Mouse (Mus musculus) gastrocnemius, postnatal 36 days (tissue): ENCODE results near the gene Sytl3. TPM values are rescaled to one million over a fixed set of nuclear protein-coding genes. Genes with fewer than 3 reads are reported as not detected.
"Not testable (repeated sequence)": the region's sequence is repeated elsewhere in the genome, so short reads cannot be mapped to it uniquely, and the experiment has no call there.

Source experiments
- DNase-seq, 2 experiments: peaks; one replicate each; pipeline ENCODE4 v3.0.0; 2022
- intact Hi-C: fragments of 180-260 bp; cut with DNase I; formaldehyde crosslinking; loops from one replicate; pipeline ENCODE4 v1.15.1; 2025
- total RNA-seq, 2 experiments: library from RNA; stranded (reverse); gene quantifications; 2 replicates each; pipeline ENCODE4 v1.2.3; 2021

The Sytl3 gene
- total RNA-seq, 2 experiments from 2014 or later, result 0.69 to 1.6 TPM

DNA sequence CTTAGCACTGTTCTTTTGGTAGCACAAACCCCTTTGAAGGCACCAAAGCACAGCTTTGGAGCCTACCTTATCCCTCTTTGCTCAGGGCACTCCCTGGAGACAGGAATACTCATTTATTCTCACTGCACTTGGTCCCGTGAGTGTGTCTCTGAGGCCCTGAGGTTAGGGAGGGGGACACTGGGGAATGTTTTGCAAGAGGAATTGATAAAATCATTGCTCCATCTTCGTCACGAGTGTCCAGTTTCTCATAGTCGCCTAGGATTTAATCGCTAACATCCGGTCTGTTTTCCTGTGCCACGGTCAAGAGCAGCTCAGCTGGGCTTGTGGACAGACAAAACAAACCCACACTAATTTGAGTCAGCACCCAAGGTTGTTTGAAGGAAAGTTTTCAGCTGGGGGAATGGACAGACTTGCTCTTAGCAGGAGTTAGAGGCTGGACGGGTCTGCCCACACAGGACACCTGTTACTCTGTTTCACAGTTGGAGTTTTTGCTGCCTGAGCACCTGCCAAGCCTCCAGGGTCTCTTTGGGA lies 26.5 kb downstream of the Sytl3 start:
- DNase-seq, intact Hi-C loops: not testable (repeated sequence)

DNA sequence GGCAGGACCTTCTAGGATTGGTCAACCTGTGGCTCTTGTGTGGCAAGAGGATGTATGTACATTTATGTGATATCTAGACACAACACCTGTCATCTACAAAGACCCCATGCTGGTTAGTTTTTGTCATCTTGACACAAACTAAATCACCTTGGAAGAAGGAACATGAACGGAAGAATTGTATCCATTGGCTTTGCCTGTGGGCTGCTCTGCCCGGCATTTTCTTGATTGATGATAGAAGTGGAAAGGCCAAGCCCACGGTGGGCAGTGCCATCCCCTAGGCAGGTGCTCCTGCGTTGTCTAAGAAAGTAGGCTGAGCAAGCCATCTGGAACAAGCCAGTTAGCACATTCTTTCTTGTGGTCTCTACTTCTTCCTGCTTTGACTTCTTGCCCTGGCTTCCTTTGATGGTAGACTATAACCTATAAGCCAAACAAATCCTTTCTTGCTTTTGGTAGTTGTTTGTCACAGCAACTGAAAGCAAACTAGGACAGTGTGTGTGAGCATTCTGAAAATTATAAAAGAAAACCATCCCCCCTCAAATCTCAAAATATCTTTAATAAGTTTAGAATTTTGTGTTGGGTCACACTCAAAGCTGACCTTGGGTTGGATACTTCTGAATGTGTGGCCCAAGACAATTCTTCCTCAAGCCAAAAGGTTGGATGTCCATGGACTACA lies 27.5 kb downstream of the Sytl3 start:
- DNase-seq, intact Hi-C loops: not testable (repeated sequence)

DNA sequence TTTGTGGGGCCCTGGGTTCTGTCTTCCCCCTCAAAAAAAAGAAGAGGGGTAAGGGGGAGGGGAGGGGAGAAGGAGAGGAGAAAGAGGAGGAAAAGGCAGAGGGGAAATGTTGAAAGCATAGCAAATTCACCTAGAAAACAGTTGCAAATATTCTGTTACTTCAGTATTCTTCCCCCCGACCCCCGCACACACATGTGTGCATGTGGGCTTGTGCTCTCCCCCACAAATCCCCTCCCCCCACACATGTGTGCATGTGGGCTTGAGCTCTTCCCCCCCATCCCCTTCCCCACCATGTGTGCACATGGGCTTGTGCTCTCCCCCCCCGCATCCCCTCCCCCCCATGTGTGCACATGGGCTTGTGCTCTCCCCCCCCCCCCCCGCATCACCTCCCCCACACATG lies 30.5 kb downstream of the Sytl3 start:
- intact Hi-C loops, DNase-seq: not testable (repeated sequence)

DNA sequence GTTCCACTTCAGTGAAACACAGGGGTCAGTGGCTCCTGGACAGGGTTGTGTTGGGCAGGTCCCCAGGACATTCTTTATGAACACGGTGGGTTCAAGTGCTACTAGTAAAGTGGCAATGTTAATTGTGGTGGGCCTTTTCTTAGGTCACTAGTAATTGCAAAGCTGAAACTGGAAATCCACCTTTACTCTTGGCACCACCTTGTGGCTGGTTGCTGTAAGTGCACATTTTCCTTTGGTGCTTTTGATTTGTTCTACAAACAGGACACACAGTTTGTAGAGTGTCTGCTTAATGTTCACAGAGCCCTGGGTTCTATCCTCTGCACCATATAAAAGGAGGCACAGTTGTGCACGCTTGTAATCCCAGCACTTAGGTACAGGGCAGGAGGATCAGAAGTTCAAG lies 32.7 kb downstream of the Sytl3 start:
- intact Hi-C loops, result not testable (repeated sequence)
- DNase-seq, result peak; percentile 76 to 80

DNA sequence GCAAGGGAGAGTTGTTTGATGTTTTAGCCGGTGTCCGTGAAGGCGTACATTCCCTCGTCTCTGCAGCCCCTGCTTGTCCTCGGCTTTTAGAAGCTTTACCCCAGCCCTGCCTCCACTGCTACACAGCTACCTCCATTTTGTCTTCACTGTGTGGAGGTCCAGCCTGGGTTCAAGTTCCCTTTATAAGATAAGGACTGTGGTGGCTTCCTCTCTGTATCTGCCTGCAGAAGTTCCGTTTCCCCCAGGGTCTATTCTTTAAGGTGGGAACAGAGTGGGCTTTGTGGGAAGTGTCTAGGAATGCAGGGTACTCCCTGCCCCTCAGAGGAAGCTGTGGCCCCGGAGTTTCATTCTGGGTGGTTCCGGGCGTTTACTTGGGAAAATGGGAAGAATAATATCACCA lies 36.8 kb downstream of the Sytl3 start:
- DNase-seq, intact Hi-C loops: not testable (repeated sequence)

DNA sequence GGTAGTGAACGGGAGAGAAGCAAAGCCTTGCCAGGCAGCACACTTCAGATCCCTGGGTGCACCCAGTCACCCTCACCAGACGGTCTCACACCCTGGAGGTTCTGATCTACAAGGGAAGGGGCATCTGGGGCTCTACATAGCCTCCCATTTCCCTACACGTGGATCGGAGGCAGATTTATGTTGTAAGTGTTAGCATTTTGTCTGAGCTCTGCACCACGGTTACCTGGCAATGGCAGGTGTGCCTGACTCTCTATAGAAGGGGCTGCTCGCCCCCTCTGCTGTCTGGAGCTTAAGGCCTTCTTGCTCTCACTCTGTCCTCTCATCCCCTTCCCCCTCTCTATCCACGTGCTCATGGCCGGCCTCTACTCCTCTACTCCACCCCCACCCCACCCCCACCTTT lies 37.6 kb downstream of the Sytl3 start:
- intact Hi-C loops, DNase-seq: not testable (repeated sequence)

DNA sequence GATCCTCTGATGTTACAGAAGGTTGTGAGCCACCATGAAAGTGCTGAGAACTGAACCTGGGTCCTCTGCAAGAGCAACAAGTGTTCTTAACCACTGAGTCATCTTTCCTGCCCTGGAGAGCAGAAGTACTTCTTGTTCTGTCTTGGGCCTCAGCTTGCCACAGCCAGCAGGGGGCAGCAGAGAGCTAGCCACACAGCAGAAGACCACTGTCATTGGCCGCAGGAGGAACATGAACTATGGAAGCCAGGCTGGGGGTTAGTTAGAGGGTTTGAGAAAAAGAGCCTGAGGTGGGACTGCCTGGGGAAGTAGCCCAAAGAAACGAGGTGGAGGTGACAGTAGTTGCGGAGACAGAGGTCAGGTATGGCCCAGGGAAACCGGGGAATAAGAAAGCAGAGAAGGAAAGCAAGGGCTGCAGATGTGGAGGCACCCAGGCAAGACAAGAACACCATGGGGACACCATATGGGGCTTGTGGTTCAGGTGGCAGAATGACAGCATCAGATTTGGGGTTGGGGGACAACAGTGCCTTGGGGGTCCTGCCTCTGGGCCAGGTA lies 38.4 kb downstream of the Sytl3 start:
- intact Hi-C loops, result not testable (repeated sequence)
- DNase-seq, result peak; percentile 33 to 58

DNA sequence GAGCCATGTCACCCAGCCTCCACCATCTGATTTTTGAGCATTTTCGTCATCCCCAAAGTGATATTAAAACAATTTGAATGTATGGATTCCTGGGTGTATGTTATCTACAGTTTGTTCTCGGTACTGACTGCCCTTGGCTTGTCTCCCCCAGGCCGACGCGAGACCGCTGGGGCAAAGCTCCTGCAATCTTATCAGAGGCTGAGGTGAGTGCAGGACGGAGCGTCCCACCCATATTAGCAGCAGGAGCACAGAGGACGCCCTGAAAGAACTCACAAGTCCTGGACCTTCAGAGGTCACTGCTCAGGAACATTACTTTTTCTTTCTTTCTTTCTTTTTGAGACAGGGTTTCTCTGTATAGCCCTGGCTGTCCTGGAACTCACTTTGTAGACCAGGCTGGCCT lies 40.6 kb downstream of the Sytl3 start:
- DNase-seq, intact Hi-C loops: not testable (repeated sequence)

DNA sequence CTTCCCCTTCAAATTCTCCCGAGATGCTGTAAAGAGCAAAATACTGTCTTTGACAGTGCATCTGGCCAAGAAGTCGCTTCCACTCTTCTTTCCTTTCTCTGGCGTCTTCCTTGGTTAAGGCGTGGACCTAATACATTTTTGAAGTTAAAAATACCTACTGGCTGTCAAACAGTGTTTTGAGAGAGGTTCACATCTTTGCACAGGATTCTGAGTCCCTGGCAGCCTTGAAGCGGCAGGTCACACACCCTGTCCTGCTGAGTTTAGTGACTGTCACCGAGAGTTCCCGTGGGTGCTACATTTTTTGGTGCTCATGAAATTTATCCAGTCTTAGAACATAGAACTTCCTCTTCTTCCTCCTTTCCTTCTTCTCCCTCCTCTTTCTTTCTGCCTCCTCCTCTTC lies 41.2 kb downstream of the Sytl3 start:
- DNase-seq, intact Hi-C loops: not testable (repeated sequence)

DNA sequence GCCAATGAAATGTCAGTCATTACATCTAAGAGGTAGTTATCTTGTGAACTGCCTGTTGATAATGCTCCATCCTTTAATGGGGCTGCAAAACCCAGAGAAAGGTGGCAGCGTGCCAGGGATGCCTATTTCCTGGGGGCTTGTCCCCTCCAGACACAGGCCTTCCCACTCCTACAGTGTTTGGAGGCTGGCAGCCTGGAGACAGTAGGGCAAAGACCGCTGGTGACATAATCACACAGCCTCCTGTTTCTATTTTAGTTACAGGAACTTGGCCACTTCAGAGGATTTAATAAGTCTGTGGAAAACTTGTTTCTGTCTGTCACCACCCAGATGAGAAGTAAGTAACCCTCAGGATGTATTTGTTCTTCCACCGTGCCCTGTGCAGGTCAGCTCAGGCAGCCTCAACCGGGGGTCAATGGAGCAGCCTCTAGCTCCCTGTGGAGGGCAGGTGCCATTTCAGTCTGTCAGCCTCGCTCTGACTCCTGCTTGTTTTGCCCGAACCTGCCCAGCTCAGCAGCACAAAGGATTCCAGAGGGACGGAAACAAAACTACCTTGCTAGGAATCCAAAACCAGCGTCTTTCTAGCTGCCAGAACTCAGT lies 43.8 kb downstream of the Sytl3 start:
- intact Hi-C loops, DNase-seq: not testable (repeated sequence)

DNA sequence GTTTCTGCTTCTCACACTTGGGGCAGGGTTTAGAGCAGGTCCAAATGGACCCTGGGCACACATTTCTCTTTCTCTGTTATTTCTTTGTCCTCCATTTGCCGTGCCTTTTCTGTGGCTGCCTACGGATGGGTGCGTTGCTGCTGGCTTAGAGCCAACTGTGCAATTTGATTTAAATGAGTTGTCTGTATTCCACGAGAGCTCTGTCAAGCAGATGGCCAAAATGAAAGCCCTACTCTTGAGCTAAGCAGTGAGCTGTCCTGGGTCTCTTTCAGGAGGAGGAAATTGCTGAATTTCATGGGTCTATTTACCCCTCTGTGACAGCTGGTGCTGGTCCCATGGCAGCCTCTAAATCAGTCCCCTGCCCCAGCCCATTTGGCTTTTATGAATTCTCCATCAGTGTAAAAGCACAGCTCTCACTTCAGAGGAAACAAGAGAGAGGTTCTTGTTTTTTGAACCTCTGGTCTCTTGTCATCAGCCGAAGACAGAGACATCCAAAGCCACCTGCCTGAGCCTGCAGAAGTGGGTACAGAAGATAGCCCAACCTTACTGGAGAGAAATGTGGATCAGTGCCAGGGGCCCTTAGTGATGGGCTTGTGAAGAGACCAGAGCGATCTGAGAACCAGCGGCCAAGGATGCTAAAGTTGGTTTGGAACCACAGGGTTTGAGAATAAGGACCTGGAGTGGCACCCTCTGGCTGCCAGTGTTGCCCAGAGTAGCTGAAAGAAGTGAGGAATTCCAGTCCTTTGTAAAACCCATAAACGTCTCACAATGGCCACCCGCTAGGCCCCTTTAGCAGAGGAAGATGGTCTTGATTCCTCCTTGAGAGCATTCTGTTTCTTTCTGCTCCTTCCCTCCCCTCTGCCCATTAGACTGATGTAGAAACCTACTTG lies 44.7 kb downstream of the Sytl3 start:
- intact Hi-C loops, DNase-seq: not testable (repeated sequence)

DNA sequence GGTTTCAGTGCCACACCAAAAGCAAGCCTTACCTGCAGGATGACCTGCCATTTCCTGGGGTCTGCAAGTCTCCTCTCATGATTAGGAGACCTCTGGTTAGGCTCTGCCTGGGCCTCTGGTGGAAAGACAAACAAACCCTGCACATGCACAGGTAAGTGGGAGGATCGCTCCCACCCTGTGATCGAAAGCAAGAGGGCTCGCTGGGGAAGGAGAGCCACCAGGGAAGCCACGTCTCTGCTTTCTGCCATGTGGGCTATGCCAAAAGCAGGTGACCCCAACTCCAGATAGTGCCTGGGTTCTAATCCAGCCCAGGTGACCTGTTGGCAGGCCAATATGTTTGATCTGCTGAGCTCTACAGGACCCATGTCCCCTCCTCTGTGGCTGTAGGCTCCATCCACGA lies 47.6 kb downstream of the Sytl3 start:
- intact Hi-C loops, result not testable (repeated sequence)

DNA sequence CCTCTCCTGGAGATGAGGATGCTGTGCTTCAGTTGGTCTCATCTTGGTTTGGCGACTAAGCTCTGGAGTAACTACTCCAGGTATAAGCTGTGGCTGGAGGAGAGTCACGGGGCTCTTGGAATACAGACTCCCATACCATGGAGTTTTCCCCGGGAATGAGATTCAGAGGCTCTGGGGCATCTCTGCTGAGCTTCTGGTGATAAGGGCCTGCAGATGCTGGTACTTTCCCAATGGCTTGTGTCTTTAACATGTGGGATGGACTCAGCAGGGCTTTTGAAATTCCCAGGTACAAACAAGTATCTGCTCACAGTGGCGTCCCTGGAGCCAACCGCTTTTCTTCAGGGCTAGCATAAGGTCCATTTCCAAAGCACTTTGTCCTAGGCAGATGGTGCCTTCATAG lies 48.5 kb downstream of the Sytl3 start:
- DNase-seq, intact Hi-C loops: not testable (repeated sequence)

More for the DNA sequence above, 47.6 kb downstream of the Sytl3 start:
- DNase-seq, result not testable (repeated sequence)

DNA sequence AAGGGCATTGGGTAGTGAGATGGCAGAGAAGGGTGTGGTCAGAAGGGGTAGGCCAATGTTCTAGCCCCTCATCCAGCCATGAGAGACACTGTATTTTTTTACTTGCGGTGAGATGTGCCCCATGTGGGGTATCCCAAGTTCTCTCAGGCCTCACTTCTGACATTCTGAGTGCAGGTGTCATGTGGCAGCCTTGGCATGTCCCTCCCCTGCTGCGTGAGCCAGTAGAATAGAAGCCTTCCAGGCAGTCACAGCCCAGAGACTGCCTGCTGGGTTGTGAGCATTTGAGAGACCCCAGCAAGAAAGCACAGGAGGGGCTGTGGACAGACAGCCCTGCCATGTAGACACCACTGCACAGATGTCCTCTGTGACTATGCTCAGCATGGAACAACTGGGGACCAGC lies 49.3 kb downstream of the Sytl3 start:
- intact Hi-C loops, DNase-seq: not testable (repeated sequence)

DNA sequence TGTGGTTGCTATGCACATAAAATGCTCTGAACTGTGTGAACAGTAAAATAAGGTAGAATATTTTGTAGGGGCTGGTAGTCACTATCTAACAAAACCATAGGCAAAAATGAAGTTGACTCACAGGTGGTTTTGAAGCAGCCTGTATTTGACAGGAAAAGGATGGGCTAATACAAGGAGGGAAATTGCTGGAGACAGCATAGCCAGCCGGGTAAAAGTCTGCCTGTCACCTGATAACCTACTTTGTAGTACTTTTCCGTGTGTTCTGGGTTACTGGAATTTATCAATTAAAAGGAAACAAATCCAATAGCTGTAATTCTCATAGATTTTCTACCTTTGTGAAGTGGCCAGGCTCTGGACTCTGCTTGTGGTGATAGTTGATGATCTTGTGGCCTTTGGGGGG lies 54.6 kb downstream of the Sytl3 start:
- intact Hi-C loops, DNase-seq: not testable (repeated sequence)

DNA sequence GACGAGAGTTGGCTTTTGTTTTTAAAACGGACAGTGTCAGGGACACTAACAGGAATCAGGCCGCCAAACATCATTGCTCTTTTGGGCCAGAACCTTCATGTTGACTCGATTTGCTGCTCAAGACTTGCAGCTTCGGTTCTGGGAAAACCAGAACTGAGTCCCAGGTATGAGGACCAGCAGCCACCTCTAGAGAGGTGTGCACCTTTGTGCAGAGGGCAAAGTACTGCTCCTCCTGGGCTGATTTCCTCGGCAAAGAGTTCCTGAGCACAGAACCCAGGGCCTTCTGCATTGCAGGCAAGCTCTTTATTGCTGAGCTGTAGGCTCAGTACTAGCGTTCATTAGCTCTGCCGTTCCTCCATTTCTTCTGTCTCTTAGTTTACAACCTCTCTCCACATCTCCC lies 55.1 kb downstream of the Sytl3 start:
- DNase-seq, intact Hi-C loops: not testable (repeated sequence)

DNA sequence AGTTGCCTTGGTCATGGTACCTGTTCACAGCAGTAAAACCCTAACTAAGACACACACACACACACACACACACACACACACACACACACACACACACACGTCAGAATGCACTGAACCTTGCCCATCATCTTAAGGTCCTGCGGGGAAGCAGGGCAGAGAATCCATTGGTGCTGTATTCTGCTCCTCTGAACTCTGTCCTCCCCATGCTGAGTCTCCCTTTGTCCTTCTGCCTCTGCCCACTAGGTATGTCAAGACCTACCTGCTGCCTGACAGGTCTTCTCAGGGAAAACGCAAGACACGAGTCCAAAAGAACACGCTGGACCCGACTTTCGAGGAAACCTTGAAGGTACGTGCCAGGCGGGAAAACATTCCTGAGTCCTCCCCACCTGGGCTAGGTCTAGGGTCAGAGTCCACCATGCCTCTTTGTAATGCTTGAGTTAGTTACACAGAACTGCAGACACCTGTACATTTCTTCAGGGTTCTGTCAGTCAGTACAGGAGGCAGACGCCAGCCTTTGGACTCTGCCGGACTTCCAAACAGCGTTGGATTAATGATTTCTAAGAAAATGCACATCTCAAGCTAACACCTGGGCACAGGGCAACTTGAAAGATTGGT lies 69.2 kb downstream of the Sytl3 start:
- intact Hi-C loops, result no loop called here
- DNase-seq, result no peak

DNA sequence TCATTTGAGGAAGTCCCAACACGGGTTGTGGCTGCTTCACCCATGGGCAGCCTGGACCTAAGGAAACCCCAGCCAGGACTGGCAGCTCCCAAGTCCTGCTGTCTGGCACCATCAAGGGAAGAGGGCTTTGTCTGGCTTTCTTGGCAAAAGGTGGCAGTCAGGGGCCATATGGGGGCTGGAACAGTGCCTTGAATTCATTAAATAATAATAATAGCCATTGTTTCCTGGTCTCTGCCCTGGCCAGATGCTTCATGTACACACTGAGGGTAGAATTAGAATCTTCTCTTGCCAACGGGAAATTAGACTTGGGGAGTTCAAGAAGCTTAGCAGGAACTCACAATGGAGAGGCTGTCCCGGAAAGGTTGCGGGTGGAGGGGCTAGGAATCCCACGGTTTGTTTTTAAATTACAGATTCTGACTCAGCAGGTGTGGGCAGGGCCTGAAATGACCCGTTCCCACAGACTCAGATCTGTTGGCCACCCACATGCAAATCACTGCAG lies 70.4 kb downstream of the Sytl3 start:
- DNase-seq, result no peak
- intact Hi-C loops, result no loop called here

DNA sequence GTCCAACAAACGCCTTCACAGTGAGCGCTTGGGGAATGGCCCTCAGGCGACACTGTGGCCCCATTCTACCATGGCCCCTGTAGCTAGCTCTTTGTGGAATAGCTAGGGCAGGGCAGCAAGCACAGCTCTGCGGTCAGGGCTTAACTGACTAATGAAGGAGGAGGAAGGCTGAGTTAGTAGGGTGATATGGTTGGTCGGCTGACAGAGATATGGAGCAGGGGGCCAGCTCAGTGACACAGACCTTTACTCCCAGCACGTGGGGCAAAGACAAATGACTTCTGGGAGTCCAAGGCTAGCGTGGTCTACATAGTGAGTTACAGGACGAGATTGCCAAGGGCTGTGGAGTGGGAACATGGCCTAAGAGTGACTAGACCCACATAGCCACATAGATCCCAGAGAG lies 72.2 kb downstream of the Sytl3 start:
- DNase-seq, result no peak
- intact Hi-C loops, result no loop called here

DNA sequence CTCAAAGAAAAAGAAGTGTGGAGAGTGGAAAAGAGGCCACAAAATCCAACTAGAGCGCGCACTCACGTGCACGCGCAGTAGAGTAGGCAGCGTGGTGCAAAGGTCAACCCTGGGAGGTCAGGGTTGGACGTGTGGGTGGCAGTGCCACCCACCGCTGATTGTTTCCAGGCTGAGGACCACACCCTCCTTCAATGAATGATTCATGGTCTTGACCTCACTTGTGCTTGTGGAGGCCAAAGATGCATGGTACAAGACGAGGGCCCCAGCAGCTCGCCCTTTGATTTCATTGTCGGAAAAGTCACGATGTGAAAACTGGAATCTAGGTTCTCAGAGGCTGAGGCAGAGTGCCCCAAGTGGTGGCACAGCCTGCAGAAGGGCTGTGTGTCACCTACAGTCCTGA lies 72.7 kb downstream of the Sytl3 start:
- intact Hi-C loops, result no loop called here
- no peak for DNase-seq
